Mouse (Mus musculus) splenic B cell, adult 2 months (primary cell): ENCODE data around the gene Epb41l1.
"Not testable (repeated sequence)": the region's sequence is repeated elsewhere in the genome, so short reads cannot be mapped to it uniquely, and the experiment has no call there.

Experiments
- DNase-seq: peaks from one replicate; pipeline ENCODE4 v3.0.0-alpha.2; 2011; ENCODE audit warnings: low read depth, low spot score
- H3K27me3 ChIP-seq: 2 replicates; pipeline ENCODE4 v1.6.1; 2012; ENCODE audit warnings: mild to moderate bottlenecking, low read length, moderate library complexity, mixed read lengths; ENCODE audit not compliant: control insufficient read depth, poor library complexity, insufficient read depth, severe bottlenecking
- H3K36me3 ChIP-seq: 2 replicates; pipeline ENCODE4 v1.6.1; 2012; ENCODE audit warnings: mild to moderate bottlenecking, low read length, moderate library complexity, mixed read lengths; ENCODE audit not compliant: control insufficient read depth, poor library complexity, insufficient read depth, severe bottlenecking

Gene Epb41l1

GRCm38 (mm10) chr2:156501025-156501424, 80.3 kb downstream of the Epb41l1 start:
- no peak for DNase-seq
- Histone ChIP-seq H3K27me3 (no peaks in the 10 kb centered on the region), H3K36me3 (no peaks in the 10 kb centered on the region)

GRCm38 (mm10) chr2:156505533-156505932, 84.8 kb downstream of the Epb41l1 start:
- H3K27me3 ChIP-seq: no peaks in the 10 kb centered on the region
- H3K36me3 ChIP-seq: no peaks in the 10 kb centered on the region
- no peak for DNase-seq

GRCm38 (mm10) chr2:156512028-156512427, 91.3 kb downstream of the Epb41l1 start:
- DNase-seq: no peak
- Histone ChIP-seq H3K27me3 (no peaks in the 10 kb centered on the region), H3K36me3 (no peaks in the 10 kb centered on the region)

- DNase-seq: no peak
- no peaks in the 10 kb centered on the region for H3K36me3 ChIP-seq
- H3K27me3 ChIP-seq: no peaks in the 10 kb centered on the region
Measured at GRCm38 (mm10) chr2:156512561-156512960, 91.9 kb downstream of the Epb41l1 start.

- DNase-seq: no peak
- Histone ChIP-seq H3K27me3 (no peaks in the 10 kb centered on the region), H3K36me3 (no peaks in the 10 kb centered on the region)
Measured at GRCm38 (mm10) chr2:156515102-156515501, 94.4 kb downstream of the Epb41l1 start.

- peak; percentile 70 for DNase-seq
- H3K27me3 ChIP-seq: no peaks in the 10 kb centered on the region; the same call in 1 of the 2 replicates
- no peaks in the 10 kb centered on the region for H3K36me3 ChIP-seq
Measured at GRCm38 (mm10) chr2:156515565-156516185, 95.0 kb downstream of the Epb41l1 start.

GRCm38 (mm10) chr2:156516678-156517077, 96.0 kb downstream of the Epb41l1 start:
- not testable (repeated sequence) for H3K27me3 ChIP-seq
- DNase-seq: peak; percentile 23

GRCm38 (mm10) chr2:156518306-156518705, 97.6 kb downstream of the Epb41l1 start:
- Histone ChIP-seq H3K36me3 (no peaks in the 10 kb centered on the region), H3K27me3 (no peaks in the 10 kb centered on the region; the same call in 1 of the 2 replicates)
- DNase-seq: no peak

More at GRCm38 (mm10) chr2:156516678-156517077, 96.0 kb downstream of the Epb41l1 start:
- not testable (repeated sequence) for H3K36me3 ChIP-seq

GRCm38 (mm10) chr2:156519584-156519983, 98.9 kb downstream of the Epb41l1 start:
- Histone ChIP-seq H3K27me3 (no peaks in the 10 kb centered on the region; the same call in 1 of the 2 replicates), H3K36me3 (no peaks in the 10 kb centered on the region)
- no peak for DNase-seq

- no peaks in the 10 kb centered on the region for H3K36me3 ChIP-seq
- H3K27me3 ChIP-seq: no peaks in the 10 kb centered on the region; the same call in 1 of the 2 replicates
- peak; percentile 22 for DNase-seq
Measured at GRCm38 (mm10) chr2:156522994-156523393, 102.3 kb downstream of the Epb41l1 start.

GRCm38 (mm10) chr2:156524078-156524477, 103.4 kb downstream of the Epb41l1 start:
- Histone ChIP-seq H3K36me3 (no peaks in the 10 kb centered on the region), H3K27me3 (no peaks in the 10 kb centered on the region; the same call in 1 of the 2 replicates)
- DNase-seq: no peak

- no peaks in the 10 kb centered on the region for H3K36me3 ChIP-seq
- peak; percentile 65 for DNase-seq
- H3K27me3 ChIP-seq: no peaks in the 10 kb centered on the region
Measured at GRCm38 (mm10) chr2:156529726-156530125, 109.0 kb downstream of the Epb41l1 start.

GRCm38 (mm10) chr2:156533160-156533559, 112.5 kb downstream of the Epb41l1 start:
- DNase-seq: no peak
- no peaks in the 10 kb centered on the region for H3K36me3 ChIP-seq
- no peaks in the 10 kb centered on the region for H3K27me3 ChIP-seq

GRCm38 (mm10) chr2:156538817-156539555, 118.3 kb downstream of the Epb41l1 start:
- H3K27me3 ChIP-seq: no peaks in the 10 kb centered on the region
- H3K36me3 ChIP-seq: no peaks in the 10 kb centered on the region
- DNase-seq: no peak

- H3K27me3 ChIP-seq: no peaks in the 10 kb centered on the region
- no peaks in the 10 kb centered on the region for H3K36me3 ChIP-seq
- DNase-seq: no peak
Measured at GRCm38 (mm10) chr2:156540991-156541390, 120.3 kb downstream of the Epb41l1 start.
